In genomic region chr17:25411251-25411650, GRCm38 (mm10) we compare ENCODE assay signal across 13 mouse cellular contexts. TPM values are rescaled to one million over a fixed set of nuclear protein-coding genes. Genes with fewer than 3 reads are reported as not detected.
DNase-seq lines count a peak whose midpoint lies in the region; ATAC-seq and TF ChIP-seq lines count a peak whose summit lies in the region.
"Had no signal": no experiment of that assay in that cellular context is flagged by ENCODE, and none has a peak within 500 bp of the region (broad histone marks: within the 10 kb centered on the region; RNA-seq: fewer than 3 reads in every experiment).

No protein-coding gene starts in this region.

- H3K9me3 ChIP-seq in embryonic facial prominence, embryonic 12.5 days = no peaks in the 10 kb centered on the region
- H3K9me3 ChIP-seq in hindbrain, embryonic 11.5 days (ENCODE audit: control insufficient read depth, low read length) = no peaks in the 10 kb centered on the region
- H3K9me3 ChIP-seq in midbrain, embryonic 16.5 days (replicated peaks; ENCODE audit: control insufficient read depth, low read length, poor library complexity, severe bottlenecking) = no peaks in the 10 kb centered on the region
- H3K9me3 ChIP-seq: liver, embryonic 13.5 days had no signal

- DNase-seq in layer of hippocampus, adult 2 months (ENCODE audit: low spot score in 2 of 2) = no peak
- no peak for DNase-seq in layer of hippocampus, adult 8-10 months (ENCODE audit: low spot score in 2 of 2)
- DNase-seq in hindbrain, embryonic 11.5 days (ENCODE audit: low spot score) = no peak
- DNase-seq in adrenal gland, adult 8-10 months = no peak
- DNase-seq: gastrocnemius, adult 2 months; kidney, postnatal 25 days; liver, embryonic 13.5 days; lung, postnatal 4 days; thymus, adult 2 months had no signal

- H3K36me3 ChIP-seq in embryonic facial prominence, embryonic 12.5 days = no peaks in the 10 kb centered on the region
- no peaks in the 10 kb centered on the region for H3K36me3 ChIP-seq in hindbrain, embryonic 11.5 days (ENCODE audit: control insufficient read depth, insufficient read depth, low read length)
- H3K36me3 ChIP-seq in midbrain, embryonic 16.5 days (ENCODE audit: control insufficient read depth, insufficient read depth, low read length) = no peaks in the 10 kb centered on the region
- H3K36me3 ChIP-seq: liver, embryonic 13.5 days had no signal

- no peaks in the 10 kb centered on the region for H3K27me3 ChIP-seq in embryonic facial prominence, embryonic 12.5 days
- H3K27me3 ChIP-seq in hindbrain, embryonic 11.5 days (ENCODE audit: control insufficient read depth, insufficient read depth, low read length) = no peaks in the 10 kb centered on the region
- H3K27me3 ChIP-seq in midbrain, embryonic 16.5 days (ENCODE audit: control insufficient read depth, insufficient read depth, low read depth, low read length) = no peaks in the 10 kb centered on the region
- H3K27me3 ChIP-seq: liver, embryonic 13.5 days had no signal

- H3K27ac ChIP-seq in layer of hippocampus, adult 2 months = peak overlapping the region; percentile 61
- 0 out of 2 replicates have a peak overlapping the region, but pooled peaks have one; percentile 41 for H3K27ac ChIP-seq in embryonic facial prominence, embryonic 12.5 days
- H3K27ac ChIP-seq in hindbrain, embryonic 11.5 days (ENCODE audit: low read depth, low read length) = 0 out of 2 replicates have a peak overlapping the region, but pooled peaks have one; percentile 30
- peak overlapping the region; percentile 61; the same call in 1 of the 2 replicates for H3K27ac ChIP-seq in midbrain, embryonic 16.5 days (ENCODE audit: low read length)
- H3K27ac ChIP-seq: gastrocnemius, adult 2 months; liver, embryonic 13.5 days had no signal

- no peak for TF ChIP-seq CTCF in layer of hippocampus, adult 2 months (conservative IDR thresholded peaks at IDR 0.05)

- ATAC-seq in embryonic facial prominence, embryonic 12.5 days (ENCODE audit: insufficient number of reproducible peaks, insufficient read depth, low FRiP score, low TSS enrichment) = no peak
- no peak for ATAC-seq in hindbrain, embryonic 11.5 days (ENCODE audit: low FRiP score)
- ATAC-seq in midbrain, embryonic 16.5 days = no peak
- ATAC-seq in inflammation-experienced regulatory T-cells, adult 6 months = no peak

- H3K4me3 ChIP-seq in layer of hippocampus, adult 2 months = no peak overlapping the region
- H3K4me3 ChIP-seq in embryonic facial prominence, embryonic 12.5 days = no peak overlapping the region
- H3K4me3 ChIP-seq in hindbrain, embryonic 11.5 days (ENCODE audit: low read depth, low read length) = no peak overlapping the region
- H3K4me3 ChIP-seq in midbrain, embryonic 16.5 days (ENCODE audit: low read depth, low read length) = no peak overlapping the region
- H3K4me3 ChIP-seq: gastrocnemius, adult 2 months; liver, embryonic 13.5 days had no signal

- H3K9ac ChIP-seq in embryonic facial prominence, embryonic 12.5 days = no peak overlapping the region
- no peak overlapping the region for H3K9ac ChIP-seq in hindbrain, embryonic 11.5 days (ENCODE audit: low read depth, low read length)
- H3K9ac ChIP-seq in midbrain, embryonic 16.5 days (ENCODE audit: low read depth, low read length) = 0 out of 2 replicates have a peak overlapping the region, but pooled peaks have one; percentile 21
- H3K9ac ChIP-seq: liver, embryonic 13.5 days had no signal

- H3K4me1 ChIP-seq in embryonic facial prominence, embryonic 12.5 days = peaks cover 66% of the 10 kb centered on the region
- peaks cover 25% of the 10 kb centered on the region for H3K4me1 ChIP-seq in hindbrain, embryonic 11.5 days (replicated peaks; ENCODE audit: control insufficient read depth, insufficient read depth, low read length)
- H3K4me1 ChIP-seq in midbrain, embryonic 16.5 days (ENCODE audit: control insufficient read depth, insufficient read depth, low read length) = peaks cover 55% of the 10 kb centered on the region

- 63% methylated on average over 4 of the region's 4 CpGs for WGBS in embryonic facial prominence, embryonic 12.5 days
- WGBS in hindbrain, embryonic 11.5 days = 76% methylated on average over 4 of the region's 4 CpGs
- 62% methylated on average over 4 of the region's 4 CpGs for WGBS in midbrain, embryonic 16.5 days

- H3K4me2 ChIP-seq in embryonic facial prominence, embryonic 12.5 days (replicated peaks) = no peak overlapping the region
- no peak overlapping the region for H3K4me2 ChIP-seq in hindbrain, embryonic 11.5 days (replicated peaks; ENCODE audit: low read depth, low read length)
- no peak overlapping the region for H3K4me2 ChIP-seq in midbrain, embryonic 16.5 days (ENCODE audit: low read length)
- H3K4me2 ChIP-seq: liver, embryonic 13.5 days had no signal

RNA-seq across cellular contexts. Expression of gene Cacna1h, which starts 22.3 kb away (rescaled TPM):
- total RNA-seq in layer of hippocampus, adult 2 months (2021) = 100 to 1,000 TPM; 121 to 142 TPM
- total RNA-seq in layer of hippocampus, adult 8-10 months (2022) = 100 to 1,000 TPM in 2 of 4 experiments, 10 to 100 TPM in 2; 92.8 to 120 (median 105) TPM
- 8.7 and 11.9 TPM in 2 replicates for polyA plus RNA-seq in embryonic facial prominence, embryonic 12.5 days (2016; fragmentation: Nextera tagmentation; extraction: Ambion mirVana)
- polyA plus RNA-seq in hindbrain, embryonic 11.5 days (2014; fragmentation: Nextera tagmentation; extraction: Ambion mirVana) = 5.9 and 6.5 TPM in 2 replicates
- polyA plus RNA-seq in midbrain, embryonic 16.5 days (2015; fragmentation: Nextera tagmentation; extraction: Ambion mirVana) = 10.0 and 11.5 TPM in 2 replicates
- not detected for polyA plus RNA-seq in inflammation-experienced regulatory T-cells, adult 6 months (2017; shearing (Covaris generic))
- 100 to 1,000 TPM; 117 to 206 (median 157) TPM for total RNA-seq in adrenal gland, adult 8-10 months (2022)

RNA-seq across cellular contexts. Expression of gene Tpsg1, which starts 42.2 kb away (rescaled TPM):
- not detected for total RNA-seq in layer of hippocampus, adult 2 months (2021)
- under 1 TPM in 1 of 4 experiments, not detected in 3; 0.47 TPM for total RNA-seq in layer of hippocampus, adult 8-10 months (2022)
- polyA plus RNA-seq in embryonic facial prominence, embryonic 12.5 days (2016; fragmentation: Nextera tagmentation; extraction: Ambion mirVana) = 0.31 TPM in 1 of 2 replicates, not detected in the other
- 0.69 TPM in 1 of 2 replicates, not detected in the other for polyA plus RNA-seq in hindbrain, embryonic 11.5 days (2014; fragmentation: Nextera tagmentation; extraction: Ambion mirVana)
- polyA plus RNA-seq in midbrain, embryonic 16.5 days (2015; fragmentation: Nextera tagmentation; extraction: Ambion mirVana) = 0.29 and 0.88 TPM in 2 replicates
- polyA plus RNA-seq in inflammation-experienced regulatory T-cells, adult 6 months (2017; shearing (Covaris generic)) = not detected
- total RNA-seq in adrenal gland, adult 8-10 months (2022) = not detected
- polyA plus RNA-seq: cortical plate, adult 2 months had no signal

RNA-seq across cellular contexts. Expression of gene Tekt4, which starts 43.2 kb away (rescaled TPM):
- total RNA-seq in layer of hippocampus, adult 2 months (2021) = 1 to 10 TPM; 1.8 to 2.0 TPM
- total RNA-seq in layer of hippocampus, adult 8-10 months (2022) = 1 to 10 TPM in 3 of 4 experiments, under 1 TPM in 1; 0.96 to 1.8 (median 1.2) TPM
- 0.13 and 0.22 TPM in 2 replicates for polyA plus RNA-seq in embryonic facial prominence, embryonic 12.5 days (2016; fragmentation: Nextera tagmentation; extraction: Ambion mirVana)
- polyA plus RNA-seq in hindbrain, embryonic 11.5 days (2014; fragmentation: Nextera tagmentation; extraction: Ambion mirVana) = 1.3 and 1.8 TPM in 2 replicates
- polyA plus RNA-seq in midbrain, embryonic 16.5 days (2015; fragmentation: Nextera tagmentation; extraction: Ambion mirVana) = 1.5 TPM in 2 replicates
- polyA plus RNA-seq in inflammation-experienced regulatory T-cells, adult 6 months (2017; shearing (Covaris generic)) = not detected
- total RNA-seq in adrenal gland, adult 8-10 months (2022) = under 1 TPM in 2 of 4 experiments, not detected in 2; 0.23 to 0.45 TPM
- total RNA-seq: gastrocnemius, adult 2 months had no signal
- polyA plus RNA-seq: liver, embryonic 13.5 days had no signal

RNA-seq across cellular contexts. Expression of gene Tpsb2, which starts 45.1 kb away (rescaled TPM):
- total RNA-seq in layer of hippocampus, adult 2 months (2021) = under 1 TPM in 1 of 2 experiments, not detected in 1; 0.82 TPM
- 1 to 10 TPM in 1 of 4 experiments, under 1 TPM in 3; 0.31 to 1.0 (median 0.59) TPM for total RNA-seq in layer of hippocampus, adult 8-10 months (2022)
- polyA plus RNA-seq in embryonic facial prominence, embryonic 12.5 days (2016; fragmentation: Nextera tagmentation; extraction: Ambion mirVana) = not detected in 2 replicates
- not detected in 2 replicates for polyA plus RNA-seq in hindbrain, embryonic 11.5 days (2014; fragmentation: Nextera tagmentation; extraction: Ambion mirVana)
- polyA plus RNA-seq in midbrain, embryonic 16.5 days (2015; fragmentation: Nextera tagmentation; extraction: Ambion mirVana) = 0.23 TPM in 1 of 2 replicates, not detected in the other
- not detected for polyA plus RNA-seq in inflammation-experienced regulatory T-cells, adult 6 months (2017; shearing (Covaris generic))
- total RNA-seq in adrenal gland, adult 8-10 months (2022) = 1 to 10 TPM; 1.9 to 4.4 (median 2.4) TPM
